In the genomic region with DNA sequence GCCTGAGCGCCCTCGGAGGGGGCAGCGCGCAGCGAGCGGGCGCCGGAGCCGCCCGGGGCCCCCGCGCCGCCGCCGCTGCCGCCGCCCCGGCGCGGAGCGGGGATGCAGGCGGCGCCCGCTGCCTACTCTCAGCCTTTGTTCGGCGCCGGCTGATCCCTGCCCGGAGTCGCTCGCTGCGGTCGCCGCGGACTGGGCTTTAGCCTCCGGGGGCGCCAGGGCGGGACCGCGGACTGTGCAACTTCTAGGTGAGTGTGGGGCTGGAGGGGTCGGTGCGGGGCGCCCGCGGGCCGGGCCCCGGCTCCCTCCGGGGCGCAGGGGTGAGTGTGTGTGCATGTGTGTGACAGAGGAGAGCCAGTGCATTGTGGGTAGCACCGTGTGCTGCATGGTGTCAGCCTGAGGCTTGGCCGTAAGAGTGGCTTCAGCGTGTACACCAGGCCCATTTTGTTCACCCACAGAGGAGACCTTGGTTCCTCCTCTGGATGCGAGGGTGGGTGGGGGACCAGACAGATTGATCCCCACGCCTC, we compare ENCODE assay signal across 7 mouse cellular contexts.
DNase-seq lines count a peak whose midpoint lies in the region; TF ChIP-seq lines count a peak whose summit lies in the region.

No protein-coding gene starts in this region.

- WGBS in small intestine, adult 2 months: 6% methylated on average over 53 of the region's 53 CpGs

- peaks cover 55% of the 10 kb centered on the region for H3K79me2 ChIP-seq in C2C12 (ENCODE audit: control insufficient read depth, insufficient read depth)

- no peak overlapping the region for H3K27ac ChIP-seq in ES-Bruce4 (ENCODE audit: insufficient read depth, low read length)
- H3K27ac ChIP-seq in small intestine, adult 2 months (ENCODE audit: insufficient read depth, low read depth, low read length): peak overlapping the region; percentile 2; the same call in 1 of the 2 replicates

- peaks cover 6% of the 10 kb centered on the region for H3K79me3 ChIP-seq in C2C12 (ENCODE audit: low read depth)

- no peaks in the 10 kb centered on the region for H3K9me3 ChIP-seq in ES-Bruce4 (replicated peaks; ENCODE audit: control insufficient read depth, insufficient read depth, low read length, poor library complexity, severe bottlenecking)

- H3K36me3 ChIP-seq in C2C12 (ENCODE audit: control insufficient read depth, insufficient read depth) (no peaks in the 10 kb centered on the region), ES-Bruce4 (ENCODE audit: control insufficient read depth, insufficient read depth, low read length, poor library complexity, severe bottlenecking) (no peaks in the 10 kb centered on the region)
- H3K36me3 ChIP-seq in small intestine, adult 2 months (ENCODE audit: control insufficient read depth, insufficient read depth, low read length): no peaks in the 10 kb centered on the region

- TF ChIP-seq POLR2A in ES-Bruce4 (IDR thresholded peaks at IDR 0.05; ENCODE audit: insufficient read depth, low read length): no peak
- TF ChIP-seq POLR2A in small intestine, adult 2 months (IDR thresholded peaks at IDR 0.05; ENCODE audit: low read depth, low read length): peak; percentile 20; the same call in 1 of the 2 replicates

- intact Hi-C loops in heart, postnatal 14 days (cut with DNase I): loop anchor here (5.0 kb wide), 1 partner anchor 34 kb away; no protein-coding TSS in a partner anchor
- intact Hi-C loops in left cerebral cortex, postnatal 25 days (cut with DNase I): loop anchor here (2.0 kb wide), 2 partner anchors 21 to 47 kb away; no protein-coding TSS in a partner anchor

- H3ac ChIP-seq in C2C12 (ENCODE audit: control insufficient read depth, insufficient read length, low read depth): peak overlapping the region; percentile 79

- peak overlapping the region; percentile 31 for H3K4me3 ChIP-seq in C2C12 (ENCODE audit: insufficient read depth, poor library complexity, severe bottlenecking)
- peak overlapping the region; percentile 68 for H3K4me3 ChIP-seq in ES-Bruce4 (ENCODE audit: low read depth, low read length)
- peak overlapping the region; percentile 64 for H3K4me3 ChIP-seq in small intestine, adult 2 months (ENCODE audit: low read depth, low read length)

- 0 out of 2 replicates have a peak, but pooled peaks have one; percentile 27 for TF ChIP-seq EP300 in ES-Bruce4 (IDR thresholded peaks at IDR 0.05; ENCODE audit: insufficient read depth, low read depth, low read length)

- H3K9ac ChIP-seq in ES-Bruce4 (ENCODE audit: low read depth, poor library complexity, severe bottlenecking): peak overlapping the region; percentile 94

- peak; percentile 74 for DNase-seq in embryo, embryonic 9.5 days (ENCODE audit: extremely low spot score)
- peak; percentile 62 to 70 for DNase-seq in heart, postnatal 14 days
- peak; percentile 70 to 74 for DNase-seq in left cerebral cortex, postnatal 25 days (ENCODE audit: low spot score in 2 of 2)
- DNase-seq in mesoderm, embryonic 11.5 days (ENCODE audit: low read depth, low spot score): peak; percentile 65

- H3K27me3 ChIP-seq in C2C12 (ENCODE audit: control insufficient read depth, insufficient read depth, insufficient read length) (no peaks in the 10 kb centered on the region), ES-Bruce4 (ENCODE audit: control insufficient read depth, insufficient read depth, low read length, poor library complexity, severe bottlenecking) (no peaks in the 10 kb centered on the region)
- no peaks in the 10 kb centered on the region for H3K27me3 ChIP-seq in small intestine, adult 2 months (ENCODE audit: control insufficient read depth, insufficient read depth, low read length)

- peak; percentile 21 for TF ChIP-seq CTCF in C2C12 (IDR thresholded peaks at IDR 0.05; ENCODE audit: control insufficient read depth, insufficient read depth, insufficient read length)
- no peak for TF ChIP-seq CTCF in ES-Bruce4 (IDR thresholded peaks at IDR 0.05; ENCODE audit: low read depth, low read length)
- no peak for TF ChIP-seq CTCF in small intestine, adult 2 months (IDR thresholded peaks at IDR 0.05; ENCODE audit: extremely low read depth, insufficient read length, insufficient replicate concordance, low read depth, low read length)

- H3K4me1 ChIP-seq in ES-Bruce4 (ENCODE audit: control insufficient read depth, insufficient read depth, low read length): peaks cover 27% of the 10 kb centered on the region
- H3K4me1 ChIP-seq in small intestine, adult 2 months (ENCODE audit: control insufficient read depth, insufficient read depth, insufficient read length, low read length): peaks cover 20% of the 10 kb centered on the region

TF ChIP-seq in C2C12, 6 proteins besides CTCF, POLR2A, EP300 and RAD21:
- TF ChIP-seq CEBPB (IDR thresholded peaks at IDR 0.05; ENCODE audit: low read depth): no peak
- TF ChIP-seq FOSL1 (IDR thresholded peaks at IDR 0.05; ENCODE audit: insufficient read depth, low read length, poor library complexity, severe bottlenecking): no peak
- no peak for TF ChIP-seq MYOG (IDR thresholded peaks at IDR 0.05; ENCODE audit: control insufficient read depth, extremely low read depth, insufficient read length)
- TF ChIP-seq MAX (IDR thresholded peaks at IDR 0.05): no peak
- TF ChIP-seq MYOD1 (IDR thresholded peaks at IDR 0.05; ENCODE audit: control insufficient read depth, insufficient read length, low read depth): no peak
- no peak for TF ChIP-seq USF1 (IDR thresholded peaks at IDR 0.05; ENCODE audit: low read depth)
